Mouse (Mus musculus) splenic B cell, adult 2 months (primary cell): ENCODE data around the gene Gm20388.
A peak's percentile ranks its signal among the peaks of the same experiment; 100 is the strongest.

ENCODE experiments used
- DNase-seq: peaks from one replicate; pipeline ENCODE4 v3.0.0-alpha.2; 2011; ENCODE audit warnings: low read depth, low spot score
- H3K27me3 ChIP-seq: 2 replicates; pipeline ENCODE4 v1.6.1; 2012; ENCODE audit warnings: mild to moderate bottlenecking, low read length, moderate library complexity, mixed read lengths; ENCODE audit not compliant: control insufficient read depth, poor library complexity, insufficient read depth, severe bottlenecking
- H3K36me3 ChIP-seq: 2 replicates; pipeline ENCODE4 v1.6.1; 2012; ENCODE audit warnings: mild to moderate bottlenecking, low read length, moderate library complexity, mixed read lengths; ENCODE audit not compliant: control insufficient read depth, poor library complexity, insufficient read depth, severe bottlenecking

The Gm20388 gene

GRCm38 (mm10) chr8:123051458-123051857 lies 3140.8 kb downstream of the Gm20388 start:
- DNase-seq = no peak
- H3K36me3 ChIP-seq = no peaks in the 10 kb centered on the region
- H3K27me3 ChIP-seq = no peaks in the 10 kb centered on the region

DNA sequence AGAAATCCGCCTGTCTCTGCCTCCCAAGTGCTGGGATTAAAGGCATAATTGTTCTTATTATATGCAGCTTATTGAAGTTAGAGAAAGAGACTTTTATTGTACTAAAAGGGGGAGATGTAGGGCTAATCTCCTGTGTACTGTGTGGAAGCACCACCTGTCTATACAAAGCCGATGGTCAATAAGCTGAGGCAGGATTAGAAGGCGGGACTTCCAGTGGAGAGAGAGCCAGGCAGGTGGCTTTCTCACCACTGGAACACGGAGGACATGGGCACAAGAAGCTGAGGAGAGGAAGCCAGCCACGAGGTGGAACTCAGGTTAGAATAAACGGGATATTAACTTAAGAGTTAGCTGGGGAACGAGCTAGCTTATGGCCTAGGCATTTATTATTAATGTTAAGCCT lies 3152.1 kb downstream of the Gm20388 start, which contains the start of gene Spg7:
Gene Spg7 (plus strand): TSS at position 222 of the 400 bp plus-strand sequence.
- H3K36me3 ChIP-seq = no peaks in the 10 kb centered on the region
- H3K27me3 ChIP-seq = no peaks in the 10 kb centered on the region
- DNase-seq = no peak

- DNase-seq = no peak
- no peaks in the 10 kb centered on the region; the same call in 1 of the 2 replicates for H3K36me3 ChIP-seq
- H3K27me3 ChIP-seq = no peaks in the 10 kb centered on the region
Measured at GRCm38 (mm10) chr8:123064072-123064471, 3153.4 kb downstream of the Gm20388 start.

DNA sequence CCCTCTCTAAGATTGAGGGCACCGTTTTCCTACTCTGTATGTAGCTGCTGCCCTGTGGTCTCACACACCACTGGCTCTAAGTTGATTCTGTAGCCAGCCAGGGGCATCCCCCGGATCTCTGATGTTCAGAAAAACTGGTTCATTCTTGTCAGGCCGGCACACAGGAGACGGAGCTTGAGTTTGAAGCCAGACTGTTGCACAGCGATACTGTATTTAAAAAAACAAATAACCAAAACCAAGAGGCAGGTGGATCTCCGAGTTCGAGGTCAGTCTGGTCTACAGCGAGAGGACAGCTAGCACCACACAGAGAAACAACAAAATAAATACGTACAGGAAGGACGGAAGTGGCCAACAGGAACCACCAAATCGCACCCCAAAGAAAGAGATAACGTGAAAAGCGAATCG lies 3154.2 kb downstream of the Gm20388 start:
- Histone ChIP-seq H3K36me3 (no peaks in the 10 kb centered on the region; the same call in 1 of the 2 replicates), H3K27me3 (no peaks in the 10 kb centered on the region)
- peak; percentile 75 for DNase-seq

GRCm38 (mm10) chr8:123065214-123066100 lies 3154.8 kb downstream of the Gm20388 start:
- DNase-seq = peak; percentile 98
- no peaks in the 10 kb centered on the region; the same call in 1 of the 2 replicates for H3K36me3 ChIP-seq

GRCm38 (mm10) chr8:123066101-123066683 lies 3155.6 kb downstream of the Gm20388 start:
- peak; percentile 38 for DNase-seq
- Histone ChIP-seq H3K27me3 (no peaks in the 10 kb centered on the region), H3K36me3 (no peaks in the 10 kb centered on the region; the same call in 1 of the 2 replicates)

More at GRCm38 (mm10) chr8:123065214-123066100, 3154.8 kb downstream of the Gm20388 start:
- H3K27me3 ChIP-seq = no peaks in the 10 kb centered on the region

DNA sequence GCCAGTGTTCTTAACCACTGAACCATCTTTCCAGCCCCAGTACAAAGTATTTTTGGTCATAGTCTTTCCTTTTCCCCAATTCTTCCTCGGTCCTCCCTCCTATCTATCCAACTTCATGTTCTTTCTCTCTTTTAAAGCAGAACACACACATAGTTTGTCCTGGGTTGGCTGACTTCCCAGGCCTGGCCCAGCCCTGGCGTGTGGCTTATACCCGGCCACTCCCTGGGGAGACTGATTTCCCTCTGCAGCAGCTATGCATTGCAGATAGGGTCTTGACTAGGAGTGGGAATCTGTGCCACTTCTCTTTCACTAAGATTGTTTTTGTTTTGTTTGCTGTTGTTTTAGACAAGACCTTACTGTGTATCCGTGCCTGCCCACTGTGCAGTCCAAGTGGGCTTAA lies 3160.5 kb downstream of the Gm20388 start:
- H3K27me3 ChIP-seq = no peaks in the 10 kb centered on the region
- no peak for DNase-seq
- peaks cover 3% of the 10 kb centered on the region for H3K36me3 ChIP-seq

- DNase-seq = no peak
- H3K36me3 ChIP-seq = peaks cover 10% of the 10 kb centered on the region
- H3K27me3 ChIP-seq = no peaks in the 10 kb centered on the region
Measured at GRCm38 (mm10) chr8:123077213-123077612, 3166.6 kb downstream of the Gm20388 start.

GRCm38 (mm10) chr8:123082993-123083392 lies 3172.4 kb downstream of the Gm20388 start:
- no peaks in the 10 kb centered on the region for H3K27me3 ChIP-seq
- H3K36me3 ChIP-seq = peaks cover 7% of the 10 kb centered on the region
- no peak for DNase-seq

GRCm38 (mm10) chr8:123083610-123084009 lies 3173.0 kb downstream of the Gm20388 start:
- no peak for DNase-seq
- no peaks in the 10 kb centered on the region for H3K27me3 ChIP-seq
- H3K36me3 ChIP-seq = peaks cover 7% of the 10 kb centered on the region

DNA sequence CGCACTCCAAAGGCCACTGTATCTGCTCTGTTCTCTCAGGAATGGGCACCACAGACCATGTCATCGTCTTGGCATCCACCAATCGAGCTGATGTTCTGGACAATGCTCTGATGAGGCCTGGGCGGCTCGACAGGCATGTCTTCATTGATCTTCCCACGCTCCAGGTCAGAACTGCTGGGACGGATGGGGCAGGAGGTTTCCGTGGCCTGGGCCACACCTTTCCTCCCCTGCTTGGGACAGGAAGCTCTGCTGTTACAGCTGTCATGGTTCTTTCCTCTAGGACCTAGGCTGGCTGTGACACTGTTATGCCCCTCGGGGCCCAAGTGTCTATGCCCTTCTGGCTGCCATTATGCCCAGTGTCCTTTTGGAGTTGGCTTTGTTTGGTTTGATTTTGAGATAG lies 3176.6 kb downstream of the Gm20388 start:
- peaks cover 3% of the 10 kb centered on the region for H3K36me3 ChIP-seq
- DNase-seq = no peak
- H3K27me3 ChIP-seq = no peaks in the 10 kb centered on the region

DNA sequence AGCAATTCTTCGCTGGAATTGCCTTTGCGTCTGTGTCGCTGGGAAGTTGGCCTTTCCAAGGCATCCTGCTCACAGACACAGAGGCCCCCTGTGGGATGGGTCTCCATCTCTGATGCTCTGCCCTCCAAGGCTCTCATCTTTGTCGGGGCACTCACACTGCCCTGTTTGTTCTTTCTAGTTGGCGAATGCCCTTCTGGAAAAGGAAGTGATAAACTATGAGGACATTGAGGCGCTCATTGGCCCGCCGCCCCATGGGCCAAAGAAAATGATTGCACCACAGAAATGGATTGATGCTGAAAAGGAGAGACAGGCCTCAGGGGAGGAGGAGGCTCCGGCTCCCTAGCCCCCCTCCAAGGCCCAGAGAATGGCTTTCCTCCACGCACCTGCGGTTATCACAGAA lies 3186.6 kb downstream of the Gm20388 start:
- H3K27me3 ChIP-seq = no peaks in the 10 kb centered on the region
- DNase-seq = no peak
- peaks cover 1% of the 10 kb centered on the region; the same call in 1 of the 2 replicates for H3K36me3 ChIP-seq

DNA sequence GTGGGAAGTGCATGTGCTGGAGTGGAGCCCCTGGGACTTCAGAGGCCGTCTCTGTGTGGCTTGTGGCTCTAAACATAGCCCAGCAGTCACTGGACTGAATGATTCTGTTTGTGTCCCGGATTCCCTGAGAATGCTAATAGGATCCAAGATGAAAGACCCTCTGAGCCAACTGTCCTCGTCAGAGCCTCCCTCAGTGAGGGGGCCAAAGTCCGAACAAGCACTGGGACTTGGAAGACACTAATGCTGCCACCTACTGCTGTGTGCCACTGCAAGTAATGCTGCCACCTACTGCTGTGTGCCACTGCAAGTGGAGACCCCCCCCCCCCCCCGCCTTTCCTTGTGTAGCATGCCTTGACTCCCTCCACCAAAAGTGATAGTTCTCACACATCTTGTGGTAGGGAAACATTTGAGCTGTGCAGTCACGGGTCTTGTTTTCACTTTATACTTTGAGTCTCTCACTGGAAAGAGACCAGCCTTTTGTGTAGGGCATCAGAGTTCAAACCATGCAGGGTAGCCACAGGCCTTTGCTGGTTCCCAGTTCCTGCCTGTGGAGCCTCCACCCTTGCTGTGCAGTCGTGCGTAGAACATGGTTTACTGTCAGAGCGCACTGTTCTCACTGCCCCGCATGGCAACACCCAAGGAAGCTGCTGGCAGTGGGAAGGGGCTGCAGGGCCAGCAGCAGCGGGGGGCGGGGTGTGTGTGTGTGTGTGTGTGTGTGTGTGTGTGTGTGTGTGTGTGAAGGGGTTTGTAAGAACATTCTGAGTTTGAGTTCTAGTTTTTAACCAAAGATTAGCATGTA lies 3187.3 kb downstream of the Gm20388 start:
- no peak for DNase-seq
- Histone ChIP-seq H3K27me3 (no peaks in the 10 kb centered on the region), H3K36me3 (peaks cover 1% of the 10 kb centered on the region; the same call in 1 of the 2 replicates)

DNA sequence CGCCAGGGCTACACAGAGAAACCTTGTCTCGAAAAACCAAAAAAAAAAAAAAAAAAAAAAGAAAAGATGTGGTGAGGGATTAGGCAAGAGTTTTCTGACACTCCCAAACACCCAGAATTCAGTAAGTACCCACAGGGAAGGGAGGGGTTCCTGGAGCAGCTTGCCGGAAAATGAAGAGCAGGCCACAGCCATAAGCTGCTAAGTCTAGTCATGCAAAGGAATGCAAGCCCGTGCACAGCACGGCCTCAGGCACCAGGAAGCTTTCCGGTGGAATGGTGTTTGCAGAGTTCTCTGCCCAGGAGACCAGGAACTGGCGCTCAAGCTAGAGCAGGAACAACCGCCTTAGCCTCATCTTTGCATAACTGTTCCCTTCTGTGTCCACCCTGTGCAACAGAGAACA lies 3189.6 kb downstream of the Gm20388 start:
- H3K36me3 ChIP-seq = peaks cover 11% of the 10 kb centered on the region
- H3K27me3 ChIP-seq = no peaks in the 10 kb centered on the region
- DNase-seq = no peak
